Comparison of ENCODE assay signal across 9 mouse cellular contexts in the genomic region with DNA sequence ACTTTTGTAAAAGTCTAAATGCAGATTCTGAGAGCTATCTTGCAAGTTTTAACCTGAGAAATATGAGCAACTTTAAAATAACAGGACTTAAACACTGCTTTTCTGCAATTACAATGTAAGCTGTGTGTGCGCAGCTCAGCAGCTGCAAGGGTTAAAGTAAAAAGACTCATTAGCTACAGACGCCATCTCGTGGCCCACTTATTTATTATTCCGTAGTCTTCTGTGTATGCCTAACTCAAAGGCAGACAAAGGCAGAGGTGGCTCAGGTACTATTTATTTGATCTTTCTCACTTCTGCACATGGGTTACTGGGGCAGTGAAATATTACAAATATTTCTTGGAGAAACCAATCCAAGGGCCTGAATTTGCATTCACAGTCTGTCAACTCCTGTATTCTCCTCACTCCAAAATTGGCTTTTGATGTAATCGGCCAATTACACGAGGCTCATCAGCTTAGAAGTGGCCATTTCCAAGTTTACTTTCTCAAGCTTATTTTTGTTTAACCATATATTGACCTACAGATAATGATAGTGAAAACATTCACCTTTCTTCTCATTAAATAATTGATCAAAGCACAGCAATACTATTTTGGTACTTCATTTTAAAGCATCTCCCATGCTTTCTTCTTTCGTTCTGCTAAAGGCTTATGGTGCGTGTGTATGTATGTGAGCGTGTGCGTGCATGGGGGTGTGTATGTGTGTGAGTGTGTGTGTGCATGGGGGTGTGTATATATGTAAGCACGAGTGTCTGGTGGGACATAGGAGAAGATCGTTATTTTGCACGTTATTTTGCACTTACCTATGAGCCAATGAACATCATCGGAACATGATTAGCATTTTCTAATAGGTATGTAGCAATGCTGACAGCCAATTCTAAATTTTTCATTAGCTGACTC.
DNase-seq lines count a peak whose midpoint lies in the region; ATAC-seq lines count a peak whose summit lies in the region.
"Had no signal": no experiment of that assay in that cellular context is flagged by ENCODE, and none has a peak within 500 bp of the region (broad histone marks: within the 10 kb centered on the region; RNA-seq: fewer than 3 reads in every experiment).

No protein-coding gene starts in this region.

- no peaks in the 10 kb centered on the region for H3K36me3 ChIP-seq in forebrain, embryonic 12.5 days (replicated peaks)
- no peaks in the 10 kb centered on the region for H3K36me3 ChIP-seq in kidney, embryonic 16.5 days (ENCODE audit: insufficient read depth, low read length)
- no peaks in the 10 kb centered on the region for H3K36me3 ChIP-seq in limb, embryonic 13.5 days
- H3K36me3 ChIP-seq: G1E had no signal

- no peaks in the 10 kb centered on the region for H3K9me3 ChIP-seq in forebrain, embryonic 12.5 days
- H3K9me3 ChIP-seq in kidney, embryonic 16.5 days (ENCODE audit: low read length): no peaks in the 10 kb centered on the region
- no peaks in the 10 kb centered on the region for H3K9me3 ChIP-seq in limb, embryonic 13.5 days

- H3K4me1 ChIP-seq in forebrain, embryonic 12.5 days: no peaks in the 10 kb centered on the region
- H3K4me1 ChIP-seq in kidney, embryonic 16.5 days (ENCODE audit: insufficient read depth, low read length): peaks cover 11% of the 10 kb centered on the region
- H3K4me1 ChIP-seq in limb, embryonic 13.5 days: peaks cover 13% of the 10 kb centered on the region

- DNase-seq in heart, postnatal 4 days: peak; percentile 12
- DNase-seq in heart, adult 9 months (ENCODE audit: low spot score in 2 of 2): no peak
- DNase-seq in right cerebral cortex, postnatal 36 days (ENCODE audit: low spot score in 2 of 2): peak; percentile 24 to 29
- DNase-seq in T-cell, adult 2 months (ENCODE audit: low spot score): no peak
- DNase-seq in thymus, postnatal 36 days: no peak

- H3K27me3 ChIP-seq in forebrain, embryonic 12.5 days: no peaks in the 10 kb centered on the region
- H3K27me3 ChIP-seq in kidney, embryonic 16.5 days (ENCODE audit: insufficient read depth, low read length): no peaks in the 10 kb centered on the region
- H3K27me3 ChIP-seq in limb, embryonic 13.5 days: no peaks in the 10 kb centered on the region

- H3K27ac ChIP-seq in forebrain, embryonic 12.5 days: no peak overlapping the region
- no peak overlapping the region for H3K27ac ChIP-seq in kidney, embryonic 16.5 days (ENCODE audit: low read length)
- H3K27ac ChIP-seq in limb, embryonic 13.5 days: no peak overlapping the region

- no peak overlapping the region for H3K4me3 ChIP-seq in forebrain, embryonic 12.5 days (replicated peaks)
- H3K4me3 ChIP-seq in kidney, embryonic 16.5 days (ENCODE audit: low read length): no peak overlapping the region
- H3K4me3 ChIP-seq in limb, embryonic 13.5 days: no peak overlapping the region

- no peak overlapping the region for H3K9ac ChIP-seq in forebrain, embryonic 12.5 days
- no peak overlapping the region for H3K9ac ChIP-seq in kidney, embryonic 16.5 days (replicated peaks; ENCODE audit: low read length)
- H3K9ac ChIP-seq in limb, embryonic 13.5 days: no peak overlapping the region

- H3K4me2 ChIP-seq in forebrain, embryonic 12.5 days: no peak overlapping the region
- H3K4me2 ChIP-seq in kidney, embryonic 16.5 days (replicated peaks; ENCODE audit: low read depth, low read length): no peak overlapping the region
- H3K4me2 ChIP-seq in limb, embryonic 13.5 days (replicated peaks): no peak overlapping the region

- WGBS in forebrain, embryonic 12.5 days: 64% methylated on average over 14 of the region's 14 CpGs
- WGBS in kidney, embryonic 16.5 days: 66% methylated on average over 14 of the region's 14 CpGs
- WGBS in limb, embryonic 13.5 days: 65% methylated on average over 14 of the region's 14 CpGs

- peak; percentile 79 for ATAC-seq in forebrain, embryonic 12.5 days (ENCODE audit: low FRiP score)
- peak; percentile 66; the same call in 1 of the 2 replicates for ATAC-seq in kidney, embryonic 16.5 days (ENCODE audit: low FRiP score, low TSS enrichment)
- peak; percentile 49; the same call in 1 of the 2 replicates for ATAC-seq in limb, embryonic 13.5 days (ENCODE audit: low FRiP score, low read depth)

Comparison
In these comparisons a context has a peak if more than half of its experiments do, and no peak if none do; other contexts are left out.
1. DNase-seq: peak in heart, postnatal 4 days (single experiment) and right cerebral cortex, postnatal 36 days (2 of 2); none in heart, adult 9 months (0 of 2), T-cell, adult 2 months (single experiment) and thymus, postnatal 36 days (0 of 2).
2. Peak in every context shown above with its lines, with median percentiles within 50 percentile points of each other: ATAC-seq.